Mouse (Mus musculus): ENCODE measurements around the gene Tgfa. TPM values are rescaled to one million over a fixed set of nuclear protein-coding genes. Genes with fewer than 3 reads are reported as not detected.

The Tgfa gene
- polyA plus RNA-seq, 1 experiment from 2014 or later = 12.3 TPM

GRCm38 (mm10) chr6:86317066-86317465, 122.0 kb downstream of the Tgfa start:
- H3K4me1 ChIP-seq (ENCODE audit: control insufficient read depth, insufficient read depth, low read length) = no peaks in the 10 kb centered on the region
- no peak overlapping the region for H3K4me2 ChIP-seq (replicated peaks; ENCODE audit: low read depth, low read length)
- no peaks in the 10 kb centered on the region for H3K36me3 ChIP-seq (ENCODE audit: control insufficient read depth, insufficient read depth, low read length)
- no peak overlapping the region for H3K27ac ChIP-seq (ENCODE audit: low read depth, low read length)
- H3K9me3 ChIP-seq (ENCODE audit: control insufficient read depth, low read length) = 0 out of 2 replicates have a peak, but pooled peaks cover 2% of the 10 kb centered on the region
- H3K4me3 ChIP-seq (ENCODE audit: low read length) = no peak overlapping the region
- WGBS = 63% methylated on average over 1 of the region's 1 CpGs
- no peaks in the 10 kb centered on the region for H3K27me3 ChIP-seq (ENCODE audit: control insufficient read depth, insufficient read depth, low read length)
- no peak for ATAC-seq (ENCODE audit: low FRiP score, low TSS enrichment)
- no peak overlapping the region for H3K9ac ChIP-seq (ENCODE audit: low read depth, low read length)

GRCm38 (mm10) chr6:86318855-86319254, 123.8 kb downstream of the Tgfa start:
- no peaks in the 10 kb centered on the region for H3K36me3 ChIP-seq (ENCODE audit: control insufficient read depth, insufficient read depth, low read length)
- no peaks in the 10 kb centered on the region for H3K27me3 ChIP-seq (ENCODE audit: control insufficient read depth, insufficient read depth, low read length)
- H3K27ac ChIP-seq (ENCODE audit: low read depth, low read length) = no peak overlapping the region
- no peak overlapping the region for H3K4me2 ChIP-seq (replicated peaks; ENCODE audit: low read depth, low read length)
- H3K9me3 ChIP-seq (ENCODE audit: control insufficient read depth, low read length) = 0 out of 2 replicates have a peak, but pooled peaks cover 2% of the 10 kb centered on the region
- no peak overlapping the region for H3K4me3 ChIP-seq (ENCODE audit: low read length)
- H3K9ac ChIP-seq (ENCODE audit: low read depth, low read length) = no peak overlapping the region
- WGBS = 57% methylated on average over 4 of the region's 4 CpGs
- no peak for ATAC-seq (ENCODE audit: low FRiP score, low TSS enrichment)
- no peaks in the 10 kb centered on the region for H3K4me1 ChIP-seq (ENCODE audit: control insufficient read depth, insufficient read depth, low read length)

GRCm38 (mm10) chr6:86322031-86322563, 127.1 kb downstream of the Tgfa start:
- Histone ChIP-seq H3K9ac (ENCODE audit: low read depth, low read length) (no peak overlapping the region), H3K27me3 (ENCODE audit: control insufficient read depth, insufficient read depth, low read length) (no peaks in the 10 kb centered on the region), H3K27ac (ENCODE audit: low read depth, low read length) (no peak overlapping the region), H3K9me3 (ENCODE audit: control insufficient read depth, low read length) (0 out of 2 replicates have a peak, but pooled peaks cover 2% of the 10 kb centered on the region), H3K4me3 (ENCODE audit: low read length) (no peak overlapping the region), H3K4me1 (ENCODE audit: control insufficient read depth, insufficient read depth, low read length) (no peaks in the 10 kb centered on the region), H3K36me3 (ENCODE audit: control insufficient read depth, insufficient read depth, low read length) (no peaks in the 10 kb centered on the region), H3K4me2 (replicated peaks; ENCODE audit: low read depth, low read length) (no peak overlapping the region)
- ATAC-seq (ENCODE audit: low FRiP score, low TSS enrichment) = no peak
- 78% methylated on average over 5 of the region's 5 CpGs for WGBS

GRCm38 (mm10) chr6:86322991-86323390, 128.0 kb downstream of the Tgfa start:
- no peak overlapping the region for H3K9ac ChIP-seq (ENCODE audit: low read depth, low read length)
- H3K4me2 ChIP-seq (replicated peaks; ENCODE audit: low read depth, low read length) = no peak overlapping the region
- 94% methylated on average over 9 of the region's 9 CpGs for WGBS
- H3K4me1 ChIP-seq (ENCODE audit: control insufficient read depth, insufficient read depth, low read length) = no peaks in the 10 kb centered on the region
- H3K4me3 ChIP-seq (ENCODE audit: low read length) = no peak overlapping the region
- no peak overlapping the region for H3K27ac ChIP-seq (ENCODE audit: low read depth, low read length)
- no peaks in the 10 kb centered on the region for H3K27me3 ChIP-seq (ENCODE audit: control insufficient read depth, insufficient read depth, low read length)
- H3K36me3 ChIP-seq (ENCODE audit: control insufficient read depth, insufficient read depth, low read length) = no peaks in the 10 kb centered on the region
- 0 out of 2 replicates have a peak, but pooled peaks cover 2% of the 10 kb centered on the region for H3K9me3 ChIP-seq (ENCODE audit: control insufficient read depth, low read length)
- no peak for ATAC-seq (ENCODE audit: low FRiP score, low TSS enrichment)

GRCm38 (mm10) chr6:86324400-86324799, 129.4 kb downstream of the Tgfa start:
- H3K4me3 ChIP-seq (ENCODE audit: low read length) = no peak overlapping the region
- WGBS = 84% methylated on average over 3 of the region's 3 CpGs
- H3K4me1 ChIP-seq (ENCODE audit: control insufficient read depth, insufficient read depth, low read length) = peaks cover 5% of the 10 kb centered on the region; the same call in 1 of the 2 replicates
- H3K4me2 ChIP-seq (replicated peaks; ENCODE audit: low read depth, low read length) = no peak overlapping the region
- no peaks in the 10 kb centered on the region for H3K27me3 ChIP-seq (ENCODE audit: control insufficient read depth, insufficient read depth, low read length)
- no peak overlapping the region for H3K9ac ChIP-seq (ENCODE audit: low read depth, low read length)
- no peak for ATAC-seq (ENCODE audit: low FRiP score, low TSS enrichment)
- 0 out of 2 replicates have a peak, but pooled peaks cover 2% of the 10 kb centered on the region for H3K9me3 ChIP-seq (ENCODE audit: control insufficient read depth, low read length)
- H3K27ac ChIP-seq (ENCODE audit: low read depth, low read length) = no peak overlapping the region
- H3K36me3 ChIP-seq (ENCODE audit: control insufficient read depth, insufficient read depth, low read length) = no peaks in the 10 kb centered on the region

Other genes starting within 250 kb of the Tgfa start
- gene Dusp11, start 233.6 kb upstream of the Tgfa start, polyA plus RNA-seq (2014; fragmentation: Nextera tagmentation; extraction: Ambion mirVana) = 36.0 and 62.8 TPM in 2 replicates
- gene Figla, start 179.1 kb upstream of the Tgfa start, polyA plus RNA-seq (2014; fragmentation: Nextera tagmentation; extraction: Ambion mirVana) = not detected in 2 replicates
- gene Add2, start 166.5 kb upstream of the Tgfa start, polyA plus RNA-seq (2014; fragmentation: Nextera tagmentation; extraction: Ambion mirVana) = 1.9 and 2.6 TPM in 2 replicates
- 154 and 156 TPM in 2 replicates for gene Fam136a, start 170.4 kb downstream of the Tgfa start, polyA plus RNA-seq (2014; fragmentation: Nextera tagmentation; extraction: Ambion mirVana)
- gene Snrpg, start 176.1 kb downstream of the Tgfa start, polyA plus RNA-seq (2014; fragmentation: Nextera tagmentation; extraction: Ambion mirVana) = 814 and 1,116 TPM in 2 replicates
- gene Pcyox1, start 201.9 kb downstream of the Tgfa start, polyA plus RNA-seq (2014; fragmentation: Nextera tagmentation; extraction: Ambion mirVana) = 40.9 and 96.4 TPM in 2 replicates
- 187 and 236 TPM in 2 replicates for gene Tia1, start 209.0 kb downstream of the Tgfa start, polyA plus RNA-seq (2014; fragmentation: Nextera tagmentation; extraction: Ambion mirVana)
- gene Gm44790, start 231.4 kb downstream of the Tgfa start, polyA plus RNA-seq (2014; fragmentation: Nextera tagmentation; extraction: Ambion mirVana) = not detected in 2 replicates
- gene C87436, start 243.2 kb downstream of the Tgfa start, polyA plus RNA-seq (2014; fragmentation: Nextera tagmentation; extraction: Ambion mirVana) = 23.3 and 23.5 TPM in 2 replicates